In genomic region chr8:26808111-26808651, GRCm38 (mm10) we compare ENCODE assay signal across 8 mouse cellular contexts.
DNase-seq lines count a peak whose midpoint lies in the region; ATAC-seq lines count a peak whose summit lies in the region.

No protein-coding gene starts in this region.

- no peak overlapping the region for H3K9ac ChIP-seq in liver, embryonic 11.5 days (ENCODE audit: low read depth, low read length)

- H3K4me3 ChIP-seq in liver, embryonic 11.5 days (ENCODE audit: low read depth, low read length) = no peak overlapping the region

- peak; percentile 46 for DNase-seq in adrenal gland, postnatal 14 days
- no peak for DNase-seq in adrenal gland, postnatal 10 days
- peak; percentile 34 to 51 for DNase-seq in layer of hippocampus, adult 18-20 months (ENCODE audit: low spot score in 2 of 2)
- DNase-seq in layer of hippocampus, adult 8-10 months (ENCODE audit: low spot score in 2 of 2) = no peak
- DNase-seq in fat pad, adult 2 months (ENCODE audit: extremely low read depth, low read depth, low spot score) = peak; percentile 90
- no peak for DNase-seq in liver, embryonic 11.5 days (ENCODE audit: low spot score)
- no peak for DNase-seq in right cerebral cortex, postnatal 14 days

- no peaks in the 10 kb centered on the region for H3K27me3 ChIP-seq in liver, embryonic 11.5 days (replicated peaks; ENCODE audit: control insufficient read depth, insufficient read depth, low read length)

- 34% methylated on average over 11 of the region's 11 CpGs for WGBS in liver, embryonic 11.5 days

- peak; percentile 37; the same call in 1 of the 2 replicates for ATAC-seq in megakaryocyte progenitor cell, adult 5-6 weeks (replicated peaks; ENCODE audit: poor library complexity)
- ATAC-seq in liver, embryonic 11.5 days (replicated peaks; ENCODE audit: low FRiP score) = no peak

- no peak overlapping the region for H3K4me2 ChIP-seq in liver, embryonic 11.5 days

- H3K27ac ChIP-seq in liver, embryonic 11.5 days (ENCODE audit: low read depth, low read length) = no peak overlapping the region

- H3K4me1 ChIP-seq in liver, embryonic 11.5 days (replicated peaks; ENCODE audit: control insufficient read depth, insufficient read depth, low read length) = no peaks in the 10 kb centered on the region; the same call in 1 of the 2 replicates

- no peaks in the 10 kb centered on the region for H3K36me3 ChIP-seq in liver, embryonic 11.5 days (ENCODE audit: control insufficient read depth, insufficient read depth, low read length)

- H3K9me3 ChIP-seq in liver, embryonic 11.5 days (ENCODE audit: control insufficient read depth, low read length) = no peaks in the 10 kb centered on the region

Comparison
In these comparisons a context has a peak if more than half of its experiments do, and no peak if none do; other contexts are left out.
1. DNase-seq: peak in adrenal gland, postnatal 14 days (single experiment), layer of hippocampus, adult 18-20 months (2 of 2) and fat pad, adult 2 months (single experiment); none in adrenal gland, postnatal 10 days (single experiment), layer of hippocampus, adult 8-10 months (0 of 2), liver, embryonic 11.5 days (single experiment) and right cerebral cortex, postnatal 14 days (single experiment).